ENCODE assay signal across 16 mouse cellular contexts in the genomic region with DNA sequence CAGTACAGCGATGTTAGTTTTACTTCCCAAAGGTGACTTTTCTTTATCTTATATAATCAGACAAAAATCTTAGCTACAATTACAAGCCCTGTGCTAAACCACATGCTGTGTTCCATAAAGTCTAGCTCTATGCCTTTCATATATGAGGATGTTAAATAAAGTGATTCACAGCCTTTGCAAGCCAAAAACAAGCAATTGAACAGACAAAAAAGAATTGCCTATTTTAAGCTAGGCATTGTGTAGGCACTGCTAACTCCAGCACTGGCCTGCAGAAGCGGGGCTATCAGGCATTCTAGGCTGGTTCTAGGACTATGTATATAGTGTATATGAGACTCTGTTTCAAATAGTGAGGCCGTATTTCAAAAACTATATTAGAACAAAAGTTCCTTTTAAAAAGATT.
"Had no signal": no experiment of that assay in that cellular context is flagged by ENCODE, and none has a peak within 500 bp of the region (broad histone marks: within the 10 kb centered on the region; RNA-seq: fewer than 3 reads in every experiment).

No protein-coding gene starts in this region.

- H3K9ac ChIP-seq: neural tube, embryonic 13.5 days; neural tube, embryonic 15.5 days; stomach, embryonic 15.5 days had no signal

- H3K9me3 ChIP-seq: neural tube, embryonic 15.5 days; stomach, embryonic 15.5 days had no signal

- H3K27ac ChIP-seq: neural tube, embryonic 13.5 days; neural tube, embryonic 15.5 days; stomach, embryonic 15.5 days; stomach, postnatal 0 days had no signal

- H3K27me3 ChIP-seq: neural tube, embryonic 13.5 days; neural tube, embryonic 15.5 days; stomach, embryonic 15.5 days had no signal

- H3K36me3 ChIP-seq: neural tube, embryonic 13.5 days; neural tube, embryonic 15.5 days; stomach, embryonic 15.5 days had no signal

- H3K4me3 ChIP-seq: neural tube, embryonic 13.5 days; neural tube, embryonic 15.5 days; stomach, embryonic 15.5 days had no signal

- DNase-seq: retina, postnatal 1 day; right cerebral cortex, adult 18-20 months; right cerebral cortex, postnatal 14 days; right cerebral cortex, postnatal 25 days; right cerebral cortex, postnatal 4 days; spleen, adult 18-20 months; thymus, adult 18-20 months; thymus, adult 2 months; thymus, postnatal 14 days; thymus, postnatal 25 days; thymus, postnatal 36 days; thymus, postnatal 4 days had no signal

- H3K4me1 ChIP-seq: neural tube, embryonic 13.5 days; neural tube, embryonic 15.5 days; stomach, embryonic 15.5 days had no signal

- H3K4me2 ChIP-seq: neural tube, embryonic 13.5 days; neural tube, embryonic 15.5 days; stomach, embryonic 15.5 days had no signal
